ENCODE assay signal across 28 mouse cellular contexts in the genomic region with DNA sequence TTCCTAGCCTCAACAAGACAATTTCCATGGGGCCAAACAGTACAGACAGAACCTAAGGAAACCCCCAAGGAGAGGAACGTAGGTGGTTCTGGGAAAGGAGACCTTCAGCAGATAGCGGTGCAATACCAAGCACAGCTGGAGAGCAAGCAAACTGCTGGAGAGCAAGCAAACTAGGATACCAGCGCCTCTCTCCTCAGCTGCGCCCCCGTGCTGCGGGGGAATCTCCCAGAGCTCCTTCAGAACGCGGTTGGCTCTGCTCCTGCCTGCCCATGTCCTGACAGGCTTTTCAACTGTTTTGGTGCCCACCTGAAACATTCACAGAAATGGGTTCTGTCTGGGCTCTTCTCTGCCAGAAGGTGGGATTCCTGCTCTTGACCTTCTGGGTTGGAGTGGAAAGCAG.
DNase-seq lines count a peak whose midpoint lies in the region; ATAC-seq and TF ChIP-seq lines count a peak whose summit lies in the region.
"Had no signal": no experiment of that assay in that cellular context is flagged by ENCODE, and none has a peak within 500 bp of the region (broad histone marks: within the 10 kb centered on the region; RNA-seq: fewer than 3 reads in every experiment).

No protein-coding gene starts in this region.

- H3K9me3 ChIP-seq in heart, embryonic 13.5 days: no peaks in the 10 kb centered on the region
- no peaks in the 10 kb centered on the region for H3K9me3 ChIP-seq in hindbrain, embryonic 14.5 days (ENCODE audit: control insufficient read depth, low read length)
- H3K9me3 ChIP-seq: embryonic facial prominence, embryonic 12.5 days; embryonic facial prominence, embryonic 15.5 days; hindbrain, embryonic 15.5 days had no signal

- no peaks in the 10 kb centered on the region for H3K79me2 ChIP-seq in heart, adult 2 months (replicated peaks; ENCODE audit: control insufficient read depth, insufficient read depth, low read length)

- no peak for DNase-seq in heart, adult 2 months
- peak; percentile 60 for DNase-seq in ES-CJ7 (ENCODE audit: low read depth, low spot score)
- DNase-seq in ZHBTc4 (ENCODE audit: low read depth, low spot score): peak; percentile 75
- no peak for DNase-seq in left cerebral cortex, postnatal 10 days (ENCODE audit: extremely low spot score in 1 of 2, low spot score in 2 of 2)
- no peak for DNase-seq in hindbrain, embryonic 14.5 days (ENCODE audit: low spot score)
- DNase-seq: adrenal gland, adult 8-10 months; adrenal gland, postnatal 25 days; cerebellum, adult 11-12 months; cerebellum, adult 8-10 months; cerebellum, postnatal 10 days; cerebellum, postnatal 36 days; forebrain, postnatal 0 days; gastrocnemius, adult 2 months; gastrocnemius, postnatal 14 days; heart, adult 18-20 months; heart, postnatal 36 days; kidney, adult 2 months had no signal

- no peak overlapping the region for H3K4me3 ChIP-seq in heart, embryonic 13.5 days
- no peak overlapping the region for H3K4me3 ChIP-seq in heart, adult 2 months
- no peak overlapping the region for H3K4me3 ChIP-seq in hindbrain, embryonic 14.5 days (replicated peaks; ENCODE audit: low read length)
- H3K4me3 ChIP-seq: embryonic facial prominence, embryonic 12.5 days; embryonic facial prominence, embryonic 15.5 days; gastrocnemius, adult 2 months; hindbrain, embryonic 15.5 days had no signal

- intact Hi-C loops in heart, adult 2 months (cut with DNase I): no loop called here
- intact Hi-C loops in left cerebral cortex, postnatal 10 days (cut with DNase I): no loop called here

- H3K9ac ChIP-seq in heart, embryonic 13.5 days: no peak overlapping the region
- H3K9ac ChIP-seq in heart, adult 2 months (ENCODE audit: low read depth, low read length): no peak overlapping the region
- H3K9ac ChIP-seq in hindbrain, embryonic 14.5 days: no peak overlapping the region
- H3K9ac ChIP-seq: embryonic facial prominence, embryonic 12.5 days; embryonic facial prominence, embryonic 15.5 days; forebrain, postnatal 0 days; hindbrain, embryonic 15.5 days had no signal

- 0 out of 2 replicates have a peak overlapping the region, but pooled peaks have one; percentile 0 for H3K27ac ChIP-seq in heart, embryonic 13.5 days (replicated peaks)
- no peak overlapping the region for H3K27ac ChIP-seq in heart, adult 2 months
- H3K27ac ChIP-seq in hindbrain, embryonic 14.5 days: no peak overlapping the region
- H3K27ac ChIP-seq: embryonic facial prominence, embryonic 15.5 days; gastrocnemius, adult 2 months; hindbrain, embryonic 15.5 days had no signal

- no peak overlapping the region for H3K4me2 ChIP-seq in heart, embryonic 13.5 days
- H3K4me2 ChIP-seq in hindbrain, embryonic 14.5 days (replicated peaks): no peak overlapping the region
- H3K4me2 ChIP-seq: embryonic facial prominence, embryonic 12.5 days; embryonic facial prominence, embryonic 15.5 days; heart, embryonic 11.5 days; hindbrain, embryonic 15.5 days had no signal

- H3K4me1 ChIP-seq in heart, embryonic 13.5 days: peaks cover 25% of the 10 kb centered on the region
- H3K4me1 ChIP-seq in heart, adult 2 months (ENCODE audit: control insufficient read depth, insufficient read depth, low read length): no peaks in the 10 kb centered on the region
- H3K4me1 ChIP-seq in hindbrain, embryonic 14.5 days (replicated peaks; ENCODE audit: control insufficient read depth, insufficient read depth, low read length): peaks cover 34% of the 10 kb centered on the region
- H3K4me1 ChIP-seq: embryonic facial prominence, embryonic 15.5 days had no signal

- H3K27me3 ChIP-seq in heart, embryonic 13.5 days (replicated peaks): no peaks in the 10 kb centered on the region
- no peaks in the 10 kb centered on the region for H3K27me3 ChIP-seq in heart, adult 2 months (ENCODE audit: control insufficient read depth, insufficient read depth, low read length)
- H3K27me3 ChIP-seq in hindbrain, embryonic 14.5 days (ENCODE audit: control insufficient read depth, insufficient read depth, low read length): peaks cover 4% of the 10 kb centered on the region; the same call in 1 of the 2 replicates
- H3K27me3 ChIP-seq: embryonic facial prominence, embryonic 12.5 days; embryonic facial prominence, embryonic 15.5 days; Patski had no signal

- 77% methylated on average over 8 of the region's 8 CpGs for WGBS in heart, embryonic 13.5 days
- 81% methylated on average over 8 of the region's 8 CpGs for WGBS in heart, adult 2 months
- 74% methylated on average over 8 of the region's 8 CpGs for WGBS in hindbrain, embryonic 14.5 days

- no peaks in the 10 kb centered on the region for H3K36me3 ChIP-seq in heart, embryonic 13.5 days
- no peaks in the 10 kb centered on the region for H3K36me3 ChIP-seq in heart, adult 2 months (ENCODE audit: control insufficient read depth, insufficient read depth, low read length)
- H3K36me3 ChIP-seq in hindbrain, embryonic 14.5 days (replicated peaks; ENCODE audit: control insufficient read depth, insufficient read depth): no peaks in the 10 kb centered on the region
- H3K36me3 ChIP-seq: embryonic facial prominence, embryonic 12.5 days; embryonic facial prominence, embryonic 15.5 days; G1E; hindbrain, embryonic 15.5 days had no signal

- TF ChIP-seq POLR2A in heart, adult 2 months (IDR thresholded peaks at IDR 0.05; ENCODE audit: insufficient read depth, low read depth, low read length): no peak

- TF ChIP-seq CTCF in heart, adult 2 months (IDR thresholded peaks at IDR 0.05): no peak

- TF ChIP-seq EP300 in heart, adult 2 months (IDR thresholded peaks at IDR 0.05; ENCODE audit: insufficient read depth, low read depth, low read length): no peak

- no peak for ATAC-seq in heart, embryonic 13.5 days (ENCODE audit: extremely low read depth, insufficient number of reproducible peaks, low FRiP score, low TSS enrichment)
- no peak for ATAC-seq in hindbrain, embryonic 14.5 days (ENCODE audit: low FRiP score)
- ATAC-seq: activated CD4-positive, CD25-positive, alpha-beta regulatory T cell, adult 4 months; CD4-positive, CD25-positive, alpha-beta regulatory T cell, adult 4 months; forebrain, embryonic 14.5 days; forebrain, postnatal 0 days; intestine, postnatal 0 days; Patski had no signal

Comparison
In these comparisons a context has a peak if more than half of its experiments do, and no peak if none do; other contexts are left out.
1. DNase-seq: peak in ES-CJ7 (single experiment) and ZHBTc4 (single experiment); none in heart, adult 2 months (0 of 2), left cerebral cortex, postnatal 10 days (0 of 2) and hindbrain, embryonic 14.5 days (single experiment).